Mouse (Mus musculus): ENCODE measurements around the gene Stat6. TPM values are rescaled to one million over a fixed set of nuclear protein-coding genes. Genes with fewer than 3 reads are reported as not detected.

Stat6 gene
- polyA plus RNA-seq, 1 experiment from 2014 or later = 2.7 TPM

- 3% methylated on average over 38 of the region's 40 CpGs for WGBS
- peaks cover 48% of the 10 kb centered on the region for H3K27me3 ChIP-seq
- no peaks in the 10 kb centered on the region for H3K9me3 ChIP-seq (replicated peaks)
- H3K27ac ChIP-seq = peak within 1 kb of the TSS; percentile 57
- peak within 1 kb of the TSS; percentile 59 for H3K9ac ChIP-seq
- ATAC-seq = peak; percentile 31
- H3K4me2 ChIP-seq = peak within 1 kb of the TSS; percentile 95
- peak within 1 kb of the TSS; percentile 59 for H3K4me3 ChIP-seq
- H3K4me1 ChIP-seq = peaks cover 48% of the 10 kb centered on the region
- H3K36me3 ChIP-seq (ENCODE audit: poor library complexity, severe bottlenecking) = no peaks in the 10 kb centered on the region
Observed at GRCm38 (mm10) chr10:127668093-127669050, 25.6 kb downstream of the Stat6 start, which contains the start of gene Nab2. Nab2 (minus strand) TSS chr10:127668568.

GRCm38 (mm10) chr10:127669170-127669569 is 26.4 kb downstream of the Stat6 start:
- no peaks in the 10 kb centered on the region for H3K36me3 ChIP-seq (ENCODE audit: poor library complexity, severe bottlenecking)
- peak overlapping the region; percentile 95 for H3K4me2 ChIP-seq
- H3K27me3 ChIP-seq = peaks cover 40% of the 10 kb centered on the region
- H3K4me1 ChIP-seq = peaks cover 48% of the 10 kb centered on the region
- no peak overlapping the region for H3K27ac ChIP-seq
- H3K4me3 ChIP-seq = no peak overlapping the region
- no peak overlapping the region for H3K9ac ChIP-seq
- ATAC-seq = no peak
- WGBS = 36% methylated on average over 7 of the region's 7 CpGs
- no peaks in the 10 kb centered on the region for H3K9me3 ChIP-seq (replicated peaks)

GRCm38 (mm10) chr10:127670185-127670584 is 27.4 kb downstream of the Stat6 start:
- Histone ChIP-seq H3K9ac (no peak overlapping the region), H3K9me3 (replicated peaks) (no peaks in the 10 kb centered on the region; the same call in 1 of the 2 replicates), H3K27ac (no peak overlapping the region), H3K27me3 (peaks cover 30% of the 10 kb centered on the region), H3K36me3 (ENCODE audit: poor library complexity, severe bottlenecking) (no peaks in the 10 kb centered on the region), H3K4me2 (no peak overlapping the region), H3K4me1 (peaks cover 39% of the 10 kb centered on the region), H3K4me3 (no peak overlapping the region)
- WGBS = 91% methylated on average over 2 of the region's 2 CpGs
- ATAC-seq = no peak

- WGBS = 37% methylated on average over 2 of the region's 2 CpGs
- no peak overlapping the region for H3K4me2 ChIP-seq
Observed at GRCm38 (mm10) chr10:127671276-127671675, 28.5 kb downstream of the Stat6 start.

GRCm38 (mm10) chr10:127674046-127674655 is 31.4 kb downstream of the Stat6 start:
- 91% methylated on average over 6 of the region's 6 CpGs for WGBS
- no peak overlapping the region for H3K4me2 ChIP-seq
- peaks cover 23% of the 10 kb centered on the region for H3K4me1 ChIP-seq
- H3K9ac ChIP-seq = no peak overlapping the region
- H3K9me3 ChIP-seq (replicated peaks) = no peaks in the 10 kb centered on the region; the same call in 1 of the 2 replicates
- H3K36me3 ChIP-seq (ENCODE audit: poor library complexity, severe bottlenecking) = no peaks in the 10 kb centered on the region
- no peak overlapping the region for H3K4me3 ChIP-seq
- no peaks in the 10 kb centered on the region for H3K27me3 ChIP-seq
- no peak for ATAC-seq
- no peak overlapping the region for H3K27ac ChIP-seq

More at GRCm38 (mm10) chr10:127671276-127671675, 28.5 kb downstream of the Stat6 start:
- Histone ChIP-seq H3K4me1 (peaks cover 31% of the 10 kb centered on the region), H3K27me3 (peaks cover 19% of the 10 kb centered on the region), H3K4me3 (no peak overlapping the region), H3K9ac (no peak overlapping the region), H3K36me3 (ENCODE audit: poor library complexity, severe bottlenecking) (no peaks in the 10 kb centered on the region), H3K27ac (no peak overlapping the region), H3K9me3 (replicated peaks) (no peaks in the 10 kb centered on the region; the same call in 1 of the 2 replicates)
- no peak for ATAC-seq

GRCm38 (mm10) chr10:127674794-127675522 is 32.2 kb downstream of the Stat6 start:
- Histone ChIP-seq H3K4me3 (no peak overlapping the region), H3K4me1 (peaks cover 25% of the 10 kb centered on the region), H3K27me3 (no peaks in the 10 kb centered on the region), H3K9me3 (replicated peaks) (no peaks in the 10 kb centered on the region; the same call in 1 of the 2 replicates), H3K4me2 (no peak overlapping the region), H3K27ac (peak overlapping the region; percentile 40; the same call in 1 of the 2 replicates), H3K36me3 (ENCODE audit: poor library complexity, severe bottlenecking) (no peaks in the 10 kb centered on the region), H3K9ac (no peak overlapping the region)
- no peak; the same call in 1 of the 2 replicates for ATAC-seq
- 90% methylated on average over 8 of the region's 8 CpGs for WGBS

- 49% methylated on average over 5 of the region's 5 CpGs for whole genome bisulfite sequencing
- Histone ChIP-seq H3K27ac (peak overlapping the region; percentile 20; the same call in 1 of the 2 replicates), H3K9me3 (replicated peaks) (no peaks in the 10 kb centered on the region; the same call in 1 of the 2 replicates), H3K36me3 (ENCODE audit: poor library complexity, severe bottlenecking) (no peaks in the 10 kb centered on the region), H3K9ac (peak overlapping the region; percentile 17), H3K4me2 (peak overlapping the region; percentile 81), H3K4me3 (peak overlapping the region; percentile 77), H3K27me3 (no peaks in the 10 kb centered on the region), H3K4me1 (peaks cover 25% of the 10 kb centered on the region)
- no peak for ATAC-seq
Observed at GRCm38 (mm10) chr10:127675859-127676398, 33.1 kb downstream of the Stat6 start.

GRCm38 (mm10) chr10:127676691-127677548 is 34.1 kb downstream of the Stat6 start:
- Histone ChIP-seq H3K27ac (peak overlapping the region; percentile 66), H3K36me3 (ENCODE audit: poor library complexity, severe bottlenecking) (no peaks in the 10 kb centered on the region), H3K27me3 (no peaks in the 10 kb centered on the region), H3K4me1 (peaks cover 25% of the 10 kb centered on the region), H3K9me3 (replicated peaks) (no peaks in the 10 kb centered on the region; the same call in 1 of the 2 replicates), H3K4me2 (peak overlapping the region; percentile 81), H3K4me3 (peak overlapping the region; percentile 77), H3K9ac (peak overlapping the region; percentile 77)
- under 1% methylated on average over 71 of the region's 71 CpGs for WGBS
- ATAC-seq = peak; percentile 96

GRCm38 (mm10) chr10:127677591-127678336 is 35.0 kb downstream of the Stat6 start:
- peak; percentile 2; the same call in 1 of the 2 replicates for ATAC-seq
- Histone ChIP-seq H3K27ac (0 out of 2 replicates have a peak overlapping the region, but pooled peaks have one; percentile 66), H3K27me3 (no peaks in the 10 kb centered on the region), H3K4me2 (peak overlapping the region; percentile 81), H3K36me3 (ENCODE audit: poor library complexity, severe bottlenecking) (no peaks in the 10 kb centered on the region), H3K4me3 (peak overlapping the region; percentile 77), H3K4me1 (peaks cover 25% of the 10 kb centered on the region), H3K9me3 (replicated peaks) (no peaks in the 10 kb centered on the region; the same call in 1 of the 2 replicates), H3K9ac (peak overlapping the region; percentile 77)
- WGBS = 14% methylated on average over 14 of the region's 14 CpGs

- Histone ChIP-seq H3K4me3 (no peak overlapping the region), H3K9ac (peak overlapping the region; percentile 34; the same call in 1 of the 2 replicates), H3K27ac (no peak overlapping the region), H3K9me3 (replicated peaks) (no peaks in the 10 kb centered on the region; the same call in 1 of the 2 replicates), H3K4me2 (no peak overlapping the region), H3K36me3 (ENCODE audit: poor library complexity, severe bottlenecking) (no peaks in the 10 kb centered on the region), H3K4me1 (peaks cover 25% of the 10 kb centered on the region), H3K27me3 (no peaks in the 10 kb centered on the region)
- ATAC-seq = no peak
- 85% methylated on average over 1 of the region's 1 CpGs for whole genome bisulfite sequencing
Observed at GRCm38 (mm10) chr10:127679208-127679607, 36.4 kb downstream of the Stat6 start.

Data from forebrain, embryonic 13.5 days (tissue).